Mouse (Mus musculus) forebrain, embryonic 16.5 days (tissue): ENCODE measurements around the gene Slc2a5. TPM values are rescaled to one million over a fixed set of nuclear protein-coding genes. Genes with fewer than 3 reads are reported as not detected.

Experiments
- ATAC-seq: fragments of 200-750 bp; cut with Nextera tagmentation; 2 replicates; pipeline ENCODE4 v1.8.0; 2017; ENCODE audit warnings: mild to moderate bottlenecking, moderate library complexity
- H3K27ac ChIP-seq: fragments of 300-500 bp; sonication (generic); 2 replicates; pipeline ENCODE4 v1.5.1; 2014; ENCODE audit warnings: low read length, control low read depth
- H3K27me3 ChIP-seq: fragments of 300-500 bp; sonication (generic); replicated peaks from 2 replicates; pipeline ENCODE4 v1.6.1; 2014; ENCODE audit warnings: low read length; ENCODE audit not compliant: control insufficient read depth, insufficient read depth
- H3K36me3 ChIP-seq: fragments of 300-500 bp; sonication (generic); 2 replicates; pipeline ENCODE4 v1.6.1; 2014; ENCODE audit not compliant: control insufficient read depth, insufficient read depth
- H3K4me1 ChIP-seq: fragments of 300-500 bp; sonication (generic); replicated peaks from 2 replicates; pipeline ENCODE4 v1.6.1; 2014; ENCODE audit warnings: low read length; ENCODE audit not compliant: control insufficient read depth, insufficient read depth
- H3K4me2 ChIP-seq: fragments of 300-500 bp; sonication (generic); 2 replicates; pipeline ENCODE4 v1.6.1; 2014; ENCODE audit warnings: mild to moderate bottlenecking, low read length, control low read depth
- H3K4me3 ChIP-seq: fragments of 300-500 bp; sonication (generic); replicated peaks from 2 replicates; pipeline ENCODE4 v1.5.1; 2014; ENCODE audit warnings: mild to moderate bottlenecking, low read length, control low read depth
- H3K9ac ChIP-seq: fragments of 300-500 bp; sonication (generic); replicated peaks from 2 replicates; pipeline ENCODE4 v1.6.1; 2014; ENCODE audit warnings: low read depth, low read length, control low read depth
- H3K9me3 ChIP-seq: fragments of 300-500 bp; sonication (generic); 2 replicates; pipeline ENCODE4 v1.6.1; 2016; ENCODE audit warnings: low read length; ENCODE audit not compliant: control insufficient read depth
- WGBS: fragments of 180-500 bp; shearing (Covaris S2); extraction: QIAGEN DNeasy Blood & Tissue Kit; methylation state at CpG from one replicate; pipeline ENCODE4 v1.1.7; 2014; 5-methylcytosine and 5-hydroxymethylcytosine counted together
- polyA plus RNA-seq: library from polyadenylated mRNA; unstranded; fragments of >200 nt; fragmentation: Nextera tagmentation; extraction: Ambion mirVana; gene quantifications from 2 replicates; pipeline ENCODE4 v1.2.1, GENCODE M21; 2015

Gene Slc2a5
- 2.6 and 2.7 TPM in 2 replicates for polyA plus RNA-seq

- Histone ChIP-seq H3K4me2 (peak within 1 kb of the TSS; percentile 40), H3K36me3 (no peaks in the 10 kb centered on the region), H3K9me3 (no peaks in the 10 kb centered on the region), H3K4me3 (peak within 1 kb of the TSS; percentile 13; the same call in 1 of the 2 replicates), H3K4me1 (peaks cover 6% of the 10 kb centered on the region), H3K9ac (no peak within 1 kb of the TSS), H3K27ac (no peak within 1 kb of the TSS), H3K27me3 (no peaks in the 10 kb centered on the region)
- 2% methylated on average over 11 of the region's 15 CpGs for WGBS
- ATAC-seq = no peak
Measured at GRCm38 (mm10) chr4:150119055-150119454, at the start of gene Slc2a5. TSS of gene Slc2a5 (plus strand) at chr4:150119283.

- no peak for ATAC-seq
- 52% methylated on average over 8 of the region's 8 CpGs for WGBS
- H3K4me1 ChIP-seq = no peaks in the 10 kb centered on the region
- no peaks in the 10 kb centered on the region for H3K9me3 ChIP-seq
- H3K36me3 ChIP-seq = no peaks in the 10 kb centered on the region
- H3K4me2 ChIP-seq = no peak overlapping the region
- no peak overlapping the region for H3K4me3 ChIP-seq
- H3K27me3 ChIP-seq = no peaks in the 10 kb centered on the region
- H3K27ac ChIP-seq = no peak overlapping the region
- H3K9ac ChIP-seq = no peak overlapping the region
Measured at GRCm38 (mm10) chr4:150070136-150070535, 48.9 kb upstream of the Slc2a5 start.

DNA sequence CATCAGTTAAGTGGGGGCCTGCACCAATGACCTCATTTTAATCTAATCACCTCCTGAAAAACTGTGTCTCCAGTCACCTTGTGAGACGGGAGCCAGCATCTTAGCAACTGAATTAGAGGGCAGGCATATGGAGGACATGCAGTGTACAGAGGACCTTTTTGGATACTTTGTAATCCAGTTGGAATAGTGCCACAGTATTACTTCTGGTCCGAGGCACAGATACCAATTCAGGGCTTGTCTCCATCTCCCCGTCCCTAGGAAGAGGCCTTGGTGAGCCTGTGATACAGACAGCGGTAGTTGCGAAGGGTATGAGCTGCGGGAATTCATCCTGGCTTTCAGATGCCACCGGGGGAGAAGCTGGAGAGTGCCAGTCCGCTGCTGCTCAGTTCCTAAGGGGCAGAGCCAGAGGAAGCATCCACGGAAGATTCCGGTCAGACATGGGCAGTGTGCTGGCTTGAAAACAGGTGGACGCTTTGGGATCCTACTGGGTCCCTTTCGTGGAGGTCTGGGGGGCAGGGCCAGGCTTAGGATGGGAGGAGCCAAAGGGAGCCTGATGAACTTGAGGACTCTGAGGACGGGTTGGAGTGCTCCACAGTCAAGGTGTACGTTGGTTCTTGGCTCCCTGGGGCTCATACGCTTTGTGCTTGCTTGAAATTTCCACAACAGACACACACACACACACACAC is 46.5 kb upstream of the Slc2a5 start:
- no peaks in the 10 kb centered on the region for H3K4me1 ChIP-seq
- no peak overlapping the region for H3K4me3 ChIP-seq
- H3K4me2 ChIP-seq = no peak overlapping the region
- no peak for ATAC-seq
- 49% methylated on average over 15 of the region's 15 CpGs for WGBS
- H3K27me3 ChIP-seq = no peaks in the 10 kb centered on the region
- H3K9ac ChIP-seq = no peak overlapping the region
- H3K27ac ChIP-seq = no peak overlapping the region
- no peaks in the 10 kb centered on the region for H3K9me3 ChIP-seq
- no peaks in the 10 kb centered on the region for H3K36me3 ChIP-seq

DNA sequence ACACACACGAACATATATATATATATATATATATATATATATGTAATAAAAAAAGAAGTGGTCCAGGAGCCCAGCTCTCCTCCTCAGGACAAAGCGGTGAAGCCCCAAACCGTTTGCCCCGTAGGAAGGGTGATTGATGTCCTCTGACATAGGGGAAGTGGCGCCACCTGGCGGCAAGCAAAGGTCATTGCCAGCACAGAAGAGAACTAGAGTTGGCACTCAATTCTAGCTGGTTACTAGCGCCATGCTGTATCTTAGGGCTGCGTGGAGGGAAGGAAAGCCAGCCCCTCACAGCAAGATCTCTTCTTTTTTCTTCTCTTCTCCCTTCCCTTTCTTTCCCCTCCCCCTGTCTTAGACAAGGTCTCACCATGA is 46.0 kb upstream of the Slc2a5 start:
- Histone ChIP-seq H3K36me3 (no peaks in the 10 kb centered on the region), H3K27me3 (no peaks in the 10 kb centered on the region), H3K9ac (no peak overlapping the region), H3K4me1 (no peaks in the 10 kb centered on the region), H3K4me3 (no peak overlapping the region), H3K9me3 (no peaks in the 10 kb centered on the region), H3K27ac (no peak overlapping the region), H3K4me2 (no peak overlapping the region)
- WGBS = 17% methylated on average over 8 of the region's 8 CpGs
- ATAC-seq = no peak

GRCm38 (mm10) chr4:150075350-150075749 is 43.7 kb upstream of the Slc2a5 start:
- 87% methylated on average over 7 of the region's 7 CpGs for WGBS
- Histone ChIP-seq H3K27ac (no peak overlapping the region), H3K36me3 (no peaks in the 10 kb centered on the region), H3K4me1 (no peaks in the 10 kb centered on the region), H3K9me3 (no peaks in the 10 kb centered on the region), H3K4me3 (no peak overlapping the region), H3K4me2 (no peak overlapping the region), H3K9ac (no peak overlapping the region), H3K27me3 (no peaks in the 10 kb centered on the region)
- no peak for ATAC-seq

DNA sequence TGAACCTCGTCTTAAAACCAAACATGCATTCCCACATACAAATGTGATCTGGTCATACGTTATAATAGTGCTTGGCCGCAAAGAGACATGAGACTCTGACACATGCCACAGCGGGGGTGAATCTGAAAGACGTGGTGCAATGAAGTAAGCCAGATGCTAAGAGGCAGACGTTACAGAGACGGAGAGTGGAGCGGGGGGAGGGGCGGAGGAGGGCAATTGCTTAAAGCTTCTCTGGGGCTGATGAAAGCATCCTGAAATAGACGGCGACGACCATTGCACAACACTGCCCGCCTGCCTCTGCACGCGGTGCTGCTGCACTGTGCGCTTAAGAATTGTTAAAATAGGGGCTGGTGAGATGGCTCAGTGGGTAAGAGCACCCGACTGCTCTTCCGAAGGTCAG is 42.9 kb upstream of the Slc2a5 start:
- ATAC-seq = no peak
- WGBS = 49% methylated on average over 18 of the region's 18 CpGs
- H3K27me3 ChIP-seq = no peaks in the 10 kb centered on the region
- H3K4me1 ChIP-seq = no peaks in the 10 kb centered on the region
- no peaks in the 10 kb centered on the region for H3K36me3 ChIP-seq
- H3K4me2 ChIP-seq = no peak overlapping the region
- H3K9me3 ChIP-seq = no peaks in the 10 kb centered on the region
- H3K4me3 ChIP-seq = no peak overlapping the region
- no peak overlapping the region for H3K27ac ChIP-seq
- H3K9ac ChIP-seq = no peak overlapping the region

- Histone ChIP-seq H3K9ac (no peak overlapping the region), H3K4me1 (no peaks in the 10 kb centered on the region), H3K36me3 (no peaks in the 10 kb centered on the region), H3K4me2 (no peak overlapping the region), H3K4me3 (no peak overlapping the region), H3K27ac (no peak overlapping the region), H3K27me3 (no peaks in the 10 kb centered on the region), H3K9me3 (no peaks in the 10 kb centered on the region)
- 74% methylated on average over 2 of the region's 2 CpGs for WGBS
- ATAC-seq = no peak
Measured at GRCm38 (mm10) chr4:150078646-150079045, 40.4 kb upstream of the Slc2a5 start.

GRCm38 (mm10) chr4:150079244-150079643 is 39.8 kb upstream of the Slc2a5 start:
- ATAC-seq = no peak
- no peak overlapping the region for H3K4me3 ChIP-seq
- no peak overlapping the region for H3K4me2 ChIP-seq
- 77% methylated on average over 7 of the region's 7 CpGs for WGBS
- H3K27ac ChIP-seq = no peak overlapping the region
- no peaks in the 10 kb centered on the region for H3K27me3 ChIP-seq
- H3K9ac ChIP-seq = no peak overlapping the region
- no peaks in the 10 kb centered on the region for H3K4me1 ChIP-seq
- no peaks in the 10 kb centered on the region for H3K36me3 ChIP-seq
- no peaks in the 10 kb centered on the region; the same call in 1 of the 2 replicates for H3K9me3 ChIP-seq

DNA sequence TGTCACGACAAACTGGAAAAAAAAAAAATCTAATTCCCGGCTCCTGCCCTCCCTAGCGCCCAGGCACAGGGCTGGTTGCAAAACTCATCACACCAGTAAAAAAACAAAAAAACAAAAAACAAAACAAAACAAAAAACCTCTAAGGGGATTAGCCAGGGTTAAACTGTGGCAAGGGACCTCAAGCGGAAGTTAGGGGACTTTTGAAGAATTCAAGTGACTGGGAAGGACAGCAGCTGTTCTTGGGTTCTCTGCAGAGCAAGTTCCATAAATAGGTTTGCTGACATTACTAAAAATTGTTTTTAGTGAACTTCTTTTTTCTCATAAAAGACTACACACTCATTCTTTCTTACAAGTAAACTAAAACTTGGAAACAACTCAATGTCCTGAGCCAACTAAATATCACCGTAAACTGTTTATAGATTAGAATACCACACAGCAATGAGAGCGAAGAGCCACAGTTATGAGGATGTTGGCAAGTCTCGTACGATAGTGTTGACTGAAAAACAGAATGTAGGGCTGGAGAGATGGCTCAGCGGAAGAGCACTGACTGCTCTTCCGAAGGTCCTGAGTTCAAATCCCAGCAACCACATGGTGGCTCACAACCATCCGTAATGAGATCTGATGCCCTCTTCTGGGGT is 38.6 kb upstream of the Slc2a5 start:
- no peaks in the 10 kb centered on the region for H3K36me3 ChIP-seq
- WGBS = 84% methylated on average over 11 of the region's 11 CpGs
- H3K9me3 ChIP-seq = no peaks in the 10 kb centered on the region; the same call in 1 of the 2 replicates
- no peaks in the 10 kb centered on the region for H3K27me3 ChIP-seq
- H3K9ac ChIP-seq = no peak overlapping the region
- no peak overlapping the region for H3K27ac ChIP-seq
- H3K4me3 ChIP-seq = no peak overlapping the region
- H3K4me2 ChIP-seq = no peak overlapping the region
- ATAC-seq = no peak
- no peaks in the 10 kb centered on the region for H3K4me1 ChIP-seq
